Mouse (Mus musculus) small intestine, adult 2 months (tissue): Measurements from ENCODE around the gene Irf9.

Source experiments
- CTCF ChIP-seq: fragments of 200-500 bp; IDR thresholded peaks from 2 replicates; pipeline ENCODE4 v1.5.1; 2012; ENCODE audit warnings: low read depth, mild to moderate bottlenecking, control low read depth, inconsistent platforms, low read length, moderate library complexity, mixed read lengths; ENCODE audit not compliant: insufficient replicate concordance, insufficient read length; ENCODE audit errors: extremely low read depth
- POLR2A ChIP-seq: fragments of 200-500 bp; IDR thresholded peaks from 2 replicates; pipeline ENCODE4 v1.6.1; 2012; ENCODE audit warnings: low read depth, mild to moderate bottlenecking, control low read depth, inconsistent platforms, low read length, moderate library complexity

- TF ChIP-seq CTCF (no peak), POLR2A (peak; percentile 60; the same call in 1 of the 2 replicates)
Observed at GRCm38 (mm10) chr14:55577871-55578667, 25.3 kb upstream of the Irf9 start, which contains the start of gene Psme1.
